Mouse (Mus musculus) layer of hippocampus, postnatal 36 days (tissue): ENCODE measurements at regions not wholly inside any gene's neighbourhood (a gene's known extent, or its start where the extent isn't known, plus 50 kb on each side); places are given as distances from the start of the nearest gene placed in this dataset.
"Not testable (repeated sequence)": the region's sequence is repeated elsewhere in the genome, so short reads cannot be mapped to it uniquely, and the experiment has no call there.

ENCODE experiments used
- DNase-seq, 2 experiments: peaks; one replicate each; pipeline ENCODE4 v3.0.0; 2022

DNA sequence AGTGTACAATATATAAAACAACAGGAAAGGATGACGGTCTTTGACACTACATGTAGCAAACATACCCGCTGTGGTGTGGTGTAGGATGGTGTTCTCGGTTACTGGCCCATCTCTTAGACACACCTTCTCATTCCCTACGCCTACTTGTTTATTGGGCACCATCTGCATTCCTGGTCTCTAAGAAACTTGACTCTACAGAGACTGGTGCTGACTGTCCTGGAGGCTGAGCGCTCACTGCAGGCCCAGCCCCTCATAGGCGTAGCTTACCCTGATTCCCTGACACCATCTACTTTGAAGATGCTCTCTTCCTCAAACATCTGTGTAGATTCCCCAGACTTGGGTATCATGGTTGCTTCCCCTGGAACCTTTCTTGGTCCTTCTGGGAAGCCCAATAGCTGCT is 90.9 kb upstream of the Fam84a start:
- DNase-seq = not testable (repeated sequence)

DNA sequence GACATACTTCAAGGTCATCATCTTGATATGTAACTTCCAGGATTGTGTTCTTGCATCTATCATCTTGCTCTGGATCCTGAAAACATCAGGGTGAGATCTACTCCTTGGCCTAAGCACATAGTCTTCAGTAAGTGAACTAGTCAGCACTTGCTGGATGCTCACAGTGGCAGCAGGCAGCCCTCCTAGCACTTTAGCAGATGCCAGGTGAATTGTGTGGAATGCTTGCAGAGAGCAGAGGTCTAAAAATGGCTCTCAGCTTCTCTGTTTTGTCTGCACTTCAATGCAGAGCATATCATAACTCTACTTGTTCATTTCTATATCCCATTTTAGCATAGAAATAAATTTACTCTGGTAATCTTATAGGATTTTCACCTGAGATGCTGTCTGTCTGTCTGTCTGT is 85.8 kb upstream of the Fam84a start:
- DNase-seq = no peak

DNA sequence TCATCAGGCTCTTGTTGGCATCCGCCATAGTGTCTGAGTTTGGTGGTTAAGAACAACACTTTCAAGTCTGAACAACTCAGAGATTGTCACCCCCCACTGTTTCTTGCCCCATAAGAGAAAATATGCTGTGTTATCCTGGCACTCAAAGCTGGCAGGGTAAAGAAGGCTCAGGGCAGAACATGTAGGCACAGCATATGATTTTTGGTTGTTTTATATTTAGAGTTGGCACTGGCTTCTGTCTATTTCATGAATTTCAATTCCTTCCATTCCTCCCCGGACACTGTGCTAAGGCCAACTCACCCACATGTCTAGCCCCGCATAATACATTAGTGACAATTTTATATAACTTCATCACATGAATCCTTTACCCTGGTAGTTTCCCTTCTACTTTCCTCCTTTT is 83.5 kb upstream of the Fam84a start:
- no peak for DNase-seq

DNA sequence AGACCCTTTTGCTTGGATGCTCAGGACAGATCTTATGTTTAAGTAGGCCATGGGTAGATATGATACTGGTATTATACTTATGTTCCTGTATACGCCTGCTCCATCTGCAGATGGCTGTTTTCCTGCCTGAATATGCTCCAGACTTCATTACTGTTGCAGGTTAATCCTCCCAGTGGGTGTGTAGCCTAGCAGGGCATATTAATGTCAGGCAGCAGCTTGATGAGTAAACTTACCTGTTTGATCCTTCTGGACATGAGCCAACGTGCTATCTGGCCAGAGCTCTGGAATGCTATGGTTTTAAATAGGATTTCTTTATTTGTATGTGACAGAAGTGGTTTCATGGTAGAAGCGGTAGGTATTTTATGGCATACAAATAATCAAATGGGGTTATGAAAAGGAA is 60.8 kb upstream of the Fam84a start:
- DNase-seq = no peak

DNA sequence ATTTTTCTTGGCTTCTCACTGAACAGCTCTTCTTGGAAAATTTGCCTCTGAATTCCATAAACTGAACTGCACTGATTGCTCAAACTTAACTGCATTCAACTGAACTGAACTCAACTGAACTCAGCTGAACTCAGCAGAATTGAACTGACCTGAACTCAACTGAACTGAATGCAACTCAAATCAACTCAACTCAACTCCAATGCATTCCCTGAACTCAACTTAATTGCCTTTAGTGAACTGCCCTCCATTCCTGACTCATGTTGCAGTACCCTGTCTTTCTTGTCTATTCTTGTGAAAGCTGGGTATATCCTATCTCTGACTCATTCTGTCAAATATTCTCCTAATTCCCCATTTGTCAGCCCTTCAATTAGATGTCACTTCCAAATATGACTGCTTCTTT is 58.0 kb upstream of the Fam84a start:
- DNase-seq = no peak

DNA sequence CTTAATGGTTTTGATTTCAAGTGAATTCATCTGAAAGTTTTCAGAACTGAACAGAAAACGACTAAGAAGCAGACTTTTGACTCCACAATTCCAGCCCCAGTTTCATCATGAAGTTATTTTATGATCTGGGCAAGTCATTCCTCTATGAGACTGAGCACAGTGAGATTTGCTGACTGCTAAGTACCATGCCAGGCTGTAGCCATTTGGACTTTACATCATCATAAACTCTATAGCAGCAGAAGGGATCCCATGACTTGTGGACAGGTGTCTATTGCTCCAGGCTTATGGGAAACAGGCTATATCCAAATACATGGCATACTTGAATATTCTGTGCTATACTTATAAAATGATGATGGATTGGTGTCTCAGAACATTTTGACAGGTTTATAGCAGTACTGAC is 55.4 kb upstream of the Fam84a start:
- no peak for DNase-seq

DNA sequence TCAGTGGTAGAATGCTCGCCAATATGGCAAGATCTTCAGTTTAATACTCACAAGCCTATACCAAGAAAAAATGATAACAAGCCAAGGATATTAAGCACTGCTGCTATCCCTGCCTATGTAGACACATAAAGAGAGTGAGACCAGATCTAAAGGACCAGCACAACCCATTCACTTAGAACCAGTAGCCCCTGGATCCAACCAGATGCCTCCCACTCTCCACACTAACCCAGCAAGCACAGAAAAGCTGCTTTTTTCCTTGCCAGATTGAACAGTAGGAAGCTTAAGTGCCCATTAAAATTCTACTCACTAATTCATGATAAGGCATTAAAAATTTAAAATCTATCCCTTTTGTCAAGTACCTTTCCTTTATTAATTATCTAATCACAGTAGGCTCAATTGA is 52.6 kb upstream of the Fam84a start:
- DNase-seq = no peak
